Mouse (Mus musculus): ENCODE measurements at regions not wholly inside any gene's neighbourhood (a gene's known extent, or its start where the extent isn't known, plus 50 kb on each side); places are given as distances from the start of the nearest gene placed in this dataset. TPM values are rescaled to one million over a fixed set of nuclear protein-coding genes. Genes with fewer than 3 reads are reported as not detected.

Small RNAs in the stretch of these regions (microRNA-seq; reads per million reads assigned to microRNA genes)
- gene Gm24369 = not detected

All from neural tube, embryonic 13.5 days (tissue).